Mouse (Mus musculus): Measurements from ENCODE around the gene Lasp1.

Lasp1 gene

GRCm38 (mm10) chr11:97810970-97811369 lies 12.2 kb downstream of the Lasp1 start:
- DNase-seq (ENCODE audit: low read depth, low spot score): no peak

DNA sequence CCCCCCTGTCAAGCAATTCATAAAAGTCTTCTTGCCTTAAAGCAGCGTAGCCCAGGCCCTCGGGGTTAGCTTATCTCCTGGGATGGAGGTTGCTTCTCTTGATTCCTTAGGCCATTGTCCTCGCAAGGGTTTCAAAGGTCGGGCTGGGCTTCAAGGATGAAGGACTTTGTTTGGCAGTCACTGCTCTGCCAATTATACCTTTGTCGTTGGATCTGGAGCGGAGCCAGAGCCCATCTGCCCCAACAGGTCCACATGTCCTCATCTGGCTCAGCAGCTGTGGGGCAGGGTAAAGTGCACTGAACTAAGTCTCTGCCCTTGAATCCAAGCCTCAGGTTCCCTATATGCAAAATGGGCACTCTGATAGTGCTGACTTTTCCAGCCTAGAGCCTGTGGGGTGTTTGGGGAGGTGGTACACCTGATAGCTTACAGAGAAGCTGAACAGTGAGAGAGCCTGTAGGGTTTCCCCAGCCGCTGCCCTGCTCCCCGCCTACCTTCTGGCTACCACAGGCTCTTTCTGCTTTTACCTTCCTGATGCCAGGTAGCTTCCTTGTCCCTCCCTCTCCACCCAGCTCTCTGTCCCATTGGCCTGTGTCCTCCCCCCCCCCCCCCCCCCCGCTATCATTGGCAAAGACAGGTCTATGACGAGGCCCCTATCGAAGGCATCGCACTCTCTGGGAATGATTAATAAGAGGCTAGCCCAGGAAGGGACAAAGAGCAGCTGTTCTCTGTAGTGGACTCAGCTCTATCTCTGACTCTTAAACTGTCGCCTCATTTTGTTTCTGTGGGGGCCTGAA lies 13.0 kb downstream of the Lasp1 start:
- DNase-seq (ENCODE audit: low read depth, low spot score): no peak

DNA sequence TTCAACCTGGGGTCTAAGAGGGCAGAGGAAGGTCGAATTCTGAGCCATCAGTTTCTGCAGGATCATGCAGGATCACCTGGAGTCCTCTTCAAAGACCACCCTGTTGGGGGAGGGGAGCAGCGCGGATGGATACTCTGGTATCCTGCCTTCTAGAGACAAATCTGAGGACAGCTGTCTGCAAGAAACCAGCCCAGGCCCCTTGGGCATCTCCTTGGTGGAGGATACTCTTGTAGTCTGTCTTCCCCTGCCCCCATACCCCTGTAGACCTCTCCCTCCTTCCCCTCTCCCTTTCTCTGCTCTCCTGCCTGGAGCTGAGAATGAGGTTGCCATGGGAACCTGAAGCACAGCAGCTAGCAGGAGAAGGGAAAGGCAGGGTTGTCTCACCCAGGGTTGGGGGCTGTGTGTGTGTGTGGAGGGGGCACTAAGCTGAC lies 13.7 kb downstream of the Lasp1 start:
- no peak for DNase-seq (ENCODE audit: low read depth, low spot score)

DNA sequence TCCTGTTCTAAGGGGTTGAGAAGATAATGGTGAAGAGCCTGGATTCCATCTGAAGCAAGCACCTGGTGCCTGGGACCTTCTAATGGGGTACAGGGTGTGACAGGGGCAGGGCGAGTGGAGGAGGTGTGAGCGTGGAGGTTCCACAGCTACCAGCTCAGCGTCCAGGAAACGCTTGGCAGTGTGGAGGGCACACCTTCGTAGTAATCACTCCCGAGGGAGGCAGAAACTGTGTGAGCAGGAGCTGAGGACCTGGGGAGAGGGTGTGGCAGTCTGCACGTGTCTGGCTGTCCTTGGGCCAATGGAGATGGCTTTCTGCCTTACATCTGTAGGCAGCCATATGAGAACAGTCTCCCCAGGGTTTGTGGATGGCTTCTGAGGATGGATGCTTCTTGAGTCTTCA lies 14.3 kb downstream of the Lasp1 start:
- no peak for DNase-seq (ENCODE audit: low read depth, low spot score)

DNA sequence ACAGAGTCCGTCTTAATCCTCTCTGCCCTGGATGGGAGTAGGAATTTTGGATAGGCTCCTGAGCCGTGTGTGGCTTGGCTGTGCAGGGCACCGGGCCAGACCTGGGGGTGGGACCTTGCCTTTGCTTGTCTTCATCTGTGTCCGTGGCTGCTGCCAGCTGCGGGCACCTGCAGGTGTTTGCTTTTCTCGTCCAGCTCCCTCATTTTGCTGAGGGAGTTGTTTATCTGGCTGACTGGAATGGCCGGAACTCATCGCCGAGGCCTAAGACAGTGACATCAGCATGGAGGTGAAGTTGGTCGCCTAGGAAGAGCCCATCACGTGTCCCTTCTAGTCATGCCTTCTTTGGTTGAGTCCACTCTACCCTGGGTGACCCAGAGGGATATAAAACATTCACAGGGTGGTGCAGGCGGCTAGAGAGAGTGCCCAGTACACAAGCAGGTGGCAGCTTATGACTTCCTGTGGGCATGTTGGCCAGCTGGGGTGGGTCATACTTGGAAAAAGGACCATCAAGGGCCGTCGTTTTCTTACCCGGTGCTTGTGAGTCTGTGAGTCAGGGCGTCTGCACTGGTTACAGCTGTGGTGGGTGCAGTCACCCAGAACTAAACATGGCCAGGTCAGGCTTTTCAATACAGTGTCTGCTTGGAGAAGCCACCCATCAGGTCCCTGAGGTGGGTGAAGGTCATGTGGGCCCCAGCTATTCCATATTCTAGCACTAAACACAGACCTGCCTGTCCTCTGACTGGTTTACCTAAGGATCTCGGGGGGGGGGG lies 15.1 kb downstream of the Lasp1 start:
- DNase-seq (ENCODE audit: low read depth, low spot score): no peak

- DNase-seq (ENCODE audit: low read depth, low spot score): no peak
Measured at GRCm38 (mm10) chr11:97815736-97816135, 16.9 kb downstream of the Lasp1 start.

DNA sequence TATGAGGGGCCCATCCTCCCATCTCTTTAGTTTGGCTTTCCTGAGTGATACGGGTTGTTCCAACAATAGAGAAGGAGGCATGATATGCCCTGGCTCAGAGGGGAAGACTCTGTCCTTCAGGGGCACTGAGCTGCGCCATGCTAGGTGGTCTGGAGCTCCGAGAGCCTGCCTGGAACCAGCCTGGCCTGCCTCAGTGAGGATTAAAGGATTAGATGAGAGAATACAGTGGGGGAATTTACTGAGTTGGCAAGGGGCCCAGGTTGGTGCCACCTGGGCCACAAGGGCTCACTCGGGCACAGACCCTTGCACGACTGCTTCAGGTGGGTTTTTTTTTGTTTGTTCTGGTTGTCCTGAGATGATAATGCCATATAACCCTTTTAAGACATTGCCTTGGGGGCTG lies 17.4 kb downstream of the Lasp1 start:
- DNase-seq (ENCODE audit: low read depth, low spot score): no peak

DNA sequence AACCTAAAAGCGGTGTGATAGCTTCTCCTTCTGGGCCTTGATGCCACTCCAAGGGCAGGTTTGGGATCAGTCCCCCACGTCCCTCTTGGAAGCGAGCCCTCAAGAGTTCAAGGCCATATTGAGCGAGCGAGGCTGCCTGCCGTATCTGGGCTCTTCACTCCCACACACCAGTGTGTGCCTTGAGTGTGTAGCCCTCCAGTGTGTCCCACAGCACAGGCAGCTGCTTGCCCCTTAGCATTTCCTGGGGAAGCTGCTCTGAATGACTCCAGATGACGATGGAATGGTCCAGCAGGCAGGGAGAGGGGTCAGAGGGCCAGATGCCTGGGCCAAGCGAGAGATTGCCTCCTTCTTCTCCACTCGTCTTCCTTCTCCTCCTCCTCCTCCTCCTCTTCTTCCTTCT lies 18.1 kb downstream of the Lasp1 start:
- DNase-seq (ENCODE audit: low read depth, low spot score): no peak

DNA sequence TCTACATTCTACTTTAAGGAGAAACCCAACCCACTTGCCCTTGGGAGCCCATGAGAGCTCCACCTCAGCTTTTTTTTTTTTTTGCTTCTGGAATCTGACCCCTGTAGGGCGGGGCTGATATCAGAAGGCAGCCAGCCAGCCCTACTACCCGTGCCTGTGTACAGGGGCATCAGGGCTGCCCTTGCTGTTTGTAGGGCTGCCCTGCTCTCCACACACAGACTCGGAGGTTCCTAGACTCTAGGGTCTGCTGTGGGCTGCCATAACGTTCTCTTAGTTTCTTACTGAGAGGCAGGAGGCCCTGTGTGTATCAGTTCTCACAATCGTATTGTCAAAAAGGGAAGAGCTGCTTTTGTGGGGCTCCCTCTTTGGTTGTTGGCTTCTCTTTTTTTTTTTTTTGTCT lies 18.6 kb downstream of the Lasp1 start:
- DNase-seq (ENCODE audit: low read depth, low spot score): no peak

GRCm38 (mm10) chr11:97818003-97818402 lies 19.2 kb downstream of the Lasp1 start:
- DNase-seq (ENCODE audit: low read depth, low spot score): no peak

DNA sequence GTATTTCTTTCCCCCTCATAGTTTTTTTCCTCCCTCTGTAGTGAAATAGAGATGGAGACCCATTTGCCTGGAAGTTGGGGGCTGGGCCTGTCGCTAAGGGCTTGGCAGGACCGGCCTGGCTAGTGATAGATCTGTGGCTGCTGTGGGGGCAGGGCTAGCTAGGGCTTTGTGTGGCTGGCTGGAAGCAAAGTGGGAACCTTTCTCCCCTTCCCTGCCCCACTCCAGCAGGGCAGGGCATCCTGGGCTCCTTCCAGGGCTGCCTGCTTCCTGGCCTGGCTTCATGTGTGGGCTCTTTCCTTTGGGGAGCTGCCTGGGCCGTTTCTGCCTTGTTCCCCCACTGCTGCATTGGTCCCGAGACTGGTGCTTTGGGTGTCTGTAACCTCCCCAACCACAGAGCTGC lies 19.8 kb downstream of the Lasp1 start:
- no peak for DNase-seq (ENCODE audit: low read depth, low spot score)

DNA sequence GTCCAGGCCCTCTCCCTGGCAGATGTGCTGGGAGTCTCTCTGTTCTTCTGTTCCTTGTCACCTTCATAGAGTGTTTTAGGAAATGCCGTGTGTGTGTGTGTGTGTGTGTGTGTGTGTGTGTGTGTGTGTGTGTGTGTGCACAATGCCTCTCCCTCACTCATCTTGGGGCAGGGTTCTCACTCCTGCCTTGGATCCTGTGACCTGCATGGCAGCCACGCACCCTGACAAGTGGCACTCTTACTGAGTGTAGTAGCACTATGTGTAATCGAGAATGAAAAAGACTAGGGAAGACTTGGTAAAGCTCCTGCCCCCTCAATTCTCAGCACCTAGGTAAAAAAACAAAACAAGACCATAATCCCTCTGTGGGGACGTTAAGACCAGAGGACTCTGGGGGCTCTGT lies 20.3 kb downstream of the Lasp1 start:
- no peak for DNase-seq (ENCODE audit: low read depth, low spot score)

- no peak for DNase-seq (ENCODE audit: low read depth, low spot score)
Measured at GRCm38 (mm10) chr11:97819923-97820322, 21.1 kb downstream of the Lasp1 start.

- DNase-seq (ENCODE audit: low read depth, low spot score): no peak
Measured at GRCm38 (mm10) chr11:97820840-97821239, 22.0 kb downstream of the Lasp1 start.

DNA sequence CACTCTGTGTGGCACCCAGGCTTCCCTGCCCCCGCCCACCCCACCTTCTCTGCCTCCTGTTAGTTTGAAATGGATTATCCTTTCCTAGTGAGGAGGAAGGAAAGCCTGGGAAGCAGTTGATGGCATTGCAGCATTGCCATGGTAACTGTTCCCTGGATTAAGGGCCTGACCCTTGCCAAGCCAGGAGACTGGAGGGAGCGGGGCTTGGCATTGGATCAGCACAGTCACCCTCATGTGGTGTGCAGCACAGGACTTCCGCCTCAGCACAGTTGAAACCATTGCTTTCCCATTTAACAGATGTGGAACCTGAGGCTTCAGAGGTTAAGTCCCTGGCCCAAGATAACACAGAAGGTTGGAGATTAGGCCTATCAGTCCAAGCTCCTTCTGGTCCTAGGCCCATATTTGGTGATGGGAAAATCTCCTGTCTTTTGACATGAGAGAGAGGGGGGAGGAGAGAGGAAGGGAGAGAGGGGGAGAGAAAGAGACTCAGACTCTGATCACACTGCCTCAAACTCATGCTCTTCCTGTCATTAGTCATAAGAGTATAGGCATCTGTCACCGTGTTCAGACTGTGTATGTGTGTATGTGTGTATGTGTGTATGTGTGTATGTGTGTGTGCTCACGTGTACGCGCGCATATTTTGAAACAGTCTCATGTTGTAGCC lies 22.7 kb downstream of the Lasp1 start:
- DNase-seq (ENCODE audit: low read depth, low spot score): no peak

DNA sequence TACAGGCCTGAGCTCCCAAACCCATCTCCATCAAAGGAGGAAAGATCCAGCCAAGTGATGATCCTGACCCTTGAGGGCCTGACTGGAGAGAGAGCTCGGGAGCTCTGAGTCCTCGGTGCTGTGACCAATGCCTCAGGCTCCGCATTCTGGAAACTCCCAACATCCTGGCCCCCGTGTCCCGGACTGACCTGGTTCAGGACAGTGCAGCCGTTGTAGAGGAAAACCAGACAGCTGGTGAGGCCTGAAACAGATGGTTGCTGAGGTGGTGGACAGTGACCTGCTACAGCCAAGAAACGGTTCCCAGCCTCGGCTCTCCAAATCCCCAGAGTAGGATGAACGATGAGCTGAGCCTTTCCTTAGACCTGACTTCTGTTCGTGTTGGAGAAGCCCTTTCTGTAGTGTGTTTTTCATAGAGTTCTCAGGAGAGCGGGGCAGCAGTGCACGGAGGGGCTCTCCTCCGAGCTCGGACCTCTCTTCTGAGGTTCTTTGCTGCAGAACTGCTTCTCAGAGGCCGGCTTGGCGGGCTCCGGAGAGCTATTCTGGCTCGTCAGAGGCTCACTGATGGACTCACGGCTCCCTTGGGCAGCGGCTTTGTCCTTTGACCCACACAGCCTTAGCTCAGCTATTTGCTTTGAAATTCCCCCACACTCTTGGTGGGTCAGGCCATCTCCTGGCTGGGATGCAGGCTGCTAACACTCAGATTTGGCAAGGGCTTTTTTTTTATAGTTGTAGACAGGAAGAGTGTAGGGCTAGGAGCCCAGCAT lies 24.2 kb downstream of the Lasp1 start:
- no peak for DNase-seq (ENCODE audit: low read depth, low spot score)

DNA sequence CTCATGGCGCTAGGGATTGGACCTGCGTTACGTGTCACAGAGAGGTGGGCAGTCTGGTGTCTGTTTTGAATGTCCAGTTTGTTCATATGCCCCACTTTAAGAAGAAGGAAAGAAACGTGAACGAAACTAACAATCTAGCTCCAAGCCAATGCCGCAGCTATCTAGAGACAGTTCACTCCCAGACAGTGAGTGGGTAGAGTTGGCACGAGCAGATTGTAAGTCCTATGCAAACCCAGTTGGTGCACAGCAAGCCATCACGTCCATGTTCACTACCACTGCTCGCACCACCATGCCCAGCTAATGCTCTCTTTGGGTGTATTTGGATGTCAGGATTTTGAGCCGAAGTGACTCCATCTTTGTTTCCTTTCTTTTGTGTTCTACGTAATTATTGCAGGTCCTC lies 25.4 kb downstream of the Lasp1 start:
- no peak for DNase-seq (ENCODE audit: low read depth, low spot score)

- no peak for DNase-seq (ENCODE audit: low read depth, low spot score)
Measured at GRCm38 (mm10) chr11:97824895-97825294, 26.1 kb downstream of the Lasp1 start.

GRCm38 (mm10) chr11:97825295-97825694 lies 26.5 kb downstream of the Lasp1 start:
- no peak for DNase-seq (ENCODE audit: low read depth, low spot score)

- DNase-seq (ENCODE audit: low read depth, low spot score): no peak
Measured at GRCm38 (mm10) chr11:97825971-97826370, 27.2 kb downstream of the Lasp1 start.

DNA sequence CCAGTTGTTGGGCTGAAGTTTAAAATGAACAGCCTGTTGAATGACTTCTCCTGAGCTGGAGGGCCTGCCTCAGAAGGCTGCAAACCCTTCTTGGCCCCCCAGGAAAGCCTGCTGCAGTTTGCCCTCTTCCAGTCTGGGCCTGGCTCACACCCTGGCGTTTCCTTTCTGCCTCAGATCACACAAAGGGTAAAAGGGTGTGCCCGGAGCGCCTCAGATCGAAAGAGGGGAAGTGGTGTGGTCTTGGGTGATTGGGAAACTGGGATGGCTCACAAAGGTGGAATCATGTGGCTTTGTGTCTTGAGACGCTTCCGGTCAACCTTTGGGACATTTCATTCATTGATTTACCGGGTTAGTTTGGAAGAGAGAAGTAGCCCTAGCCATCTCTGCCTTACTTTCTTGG lies 27.6 kb downstream of the Lasp1 start:
- DNase-seq (ENCODE audit: low read depth, low spot score): no peak

- no peak for DNase-seq (ENCODE audit: low read depth, low spot score)
Measured at GRCm38 (mm10) chr11:97827654-97828053, 28.9 kb downstream of the Lasp1 start.
